Mouse (Mus musculus) G1E (cell line): Measurements from ENCODE around the gene Hoxc8. TPM values are rescaled to one million over a fixed set of nuclear protein-coding genes. Genes with fewer than 3 reads are reported as not detected.

Experiments used
- ATAC-seq: 2 replicates; pipeline ENCODE4 v1.8.0; 2016; ENCODE audit warnings: mild to moderate bottlenecking; ENCODE audit not compliant: insufficient number of reproducible peaks, poor library complexity, low FRiP score, severe bottlenecking; ENCODE audit errors: extremely low read depth
- DNase-seq: peaks from one replicate; pipeline ENCODE4 v3.0.0; 2012; ENCODE audit warnings: low spot score
- H3K27me3 ChIP-seq: 2 replicates; pipeline ENCODE4 v1.6.1; 2012; ENCODE audit warnings: mild to moderate bottlenecking, low read length, inconsistent platforms; ENCODE audit not compliant: insufficient read depth
- H3K36me3 ChIP-seq: replicated peaks from 2 replicates; pipeline ENCODE3; 2012; ENCODE audit warnings: mild to moderate bottlenecking, inconsistent platforms
- H3K4me1 ChIP-seq: 2 replicates; pipeline ENCODE4 v1.6.1; 2012; ENCODE audit warnings: low read depth, low read length, inconsistent platforms, mixed read lengths; ENCODE audit not compliant: insufficient read depth
- H3K4me3 ChIP-seq: 2 replicates; pipeline ENCODE4 v1.5.1; 2012; ENCODE audit warnings: low read depth, mild to moderate bottlenecking, inconsistent platforms, low read length, moderate library complexity, mixed read lengths
- H3K9me3 ChIP-seq: replicated peaks from 2 replicates; pipeline ENCODE4 v1.6.1; 2012; ENCODE audit warnings: inconsistent platforms
- CTCF ChIP-seq: IDR thresholded peaks from 2 replicates; pipeline ENCODE4 v1.5.1; 2012; ENCODE audit warnings: low read depth, low read length, inconsistent platforms, mixed read lengths
- GATA1 ChIP-seq: IDR thresholded peaks from 2 replicates; pipeline ENCODE4 v1.6.1; 2012; ENCODE audit warnings: borderline replicate concordance, low read length, inconsistent platforms, mixed read lengths
- GATA2 ChIP-seq: IDR thresholded peaks from 2 replicates; pipeline ENCODE4 v1.6.1; 2012; ENCODE audit warnings: low read depth, low read length, inconsistent platforms, borderline replicate concordance
- POLR2AphosphoS5 ChIP-seq: IDR thresholded peaks from 2 replicates; pipeline ENCODE4 v1.6.1; 2012; ENCODE audit warnings: low read depth, low read length, inconsistent platforms; ENCODE audit not compliant: insufficient replicate concordance
- TAL1 ChIP-seq: conservative IDR thresholded peaks from 2 replicates; pipeline ENCODE4 v1.6.1; 2012; ENCODE audit warnings: low read depth, low read length, inconsistent platforms, mixed read lengths
- polyA plus RNA-seq: library from polyadenylated mRNA; stranded (reverse); fragments of >175 nt; gene quantifications from 2 replicates; pipeline ENCODE4 v1.2.3, GENCODE M21; 2012
- total RNA-seq, 2 experiments: library from RNA; stranded (forward) in 1 of 2; stranded (reverse) in 1 of 2; fragments of 200-1000 nt in 1 of 2; fragments of >200 nt in 1 of 2; fragmentation: Nextera tagmentation in 1 of 2; gene quantifications; 2 replicates each; pipeline ENCODE4 v1.2.3; 2014 to 2017

Hoxc8 gene
- 21.1 and 26.6 TPM in 2 replicates for total RNA-seq (2014; fragmentation: Nextera tagmentation)
- 2.0 and 2.7 TPM in 2 replicates for total RNA-seq (2017)
- 10.1 and 12.2 TPM in 2 replicates for polyA plus RNA-seq

DNA sequence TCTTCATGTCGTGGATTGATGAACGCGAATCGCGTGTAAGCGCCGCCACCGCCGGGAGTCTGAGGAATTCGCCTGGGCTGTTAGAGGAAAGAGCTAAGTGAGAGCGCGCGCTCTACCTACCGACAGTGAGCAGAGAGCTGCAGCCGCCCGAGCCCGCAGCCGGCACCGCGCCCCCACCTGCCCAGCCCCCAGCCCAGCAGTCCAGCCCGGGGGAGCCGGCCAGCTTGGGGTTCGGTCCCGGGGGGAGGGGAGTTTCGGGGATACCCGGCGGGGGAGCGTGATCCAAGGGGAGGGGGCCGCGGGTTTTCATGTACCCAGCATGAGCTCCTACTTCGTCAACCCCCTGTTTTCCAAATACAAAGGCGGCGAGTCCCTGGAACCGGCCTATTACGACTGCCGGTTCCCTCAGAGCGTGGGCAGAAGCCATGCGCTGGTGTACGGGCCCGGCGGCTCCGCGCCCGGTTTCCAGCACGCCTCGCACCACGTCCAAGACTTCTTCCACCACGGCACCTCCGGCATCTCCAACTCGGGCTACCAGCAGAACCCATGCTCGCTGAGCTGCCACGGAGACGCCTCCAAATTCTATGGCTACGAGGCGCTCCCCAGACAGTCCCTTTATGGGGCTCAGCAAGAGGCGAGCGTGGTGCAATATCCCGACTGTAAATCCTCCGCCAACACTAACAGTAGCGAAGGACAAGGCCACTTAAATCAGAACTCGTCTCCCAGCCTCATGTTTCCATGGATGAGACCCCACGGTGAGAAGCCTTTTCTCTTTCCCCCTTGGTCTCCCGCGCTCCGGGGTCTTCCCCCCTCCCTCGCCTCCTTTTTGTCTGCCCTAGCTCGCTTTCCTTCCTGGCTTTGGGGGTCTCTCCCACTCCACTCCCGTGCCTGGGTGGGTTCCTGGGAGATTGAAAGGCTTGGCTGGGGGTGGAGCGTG is at the start of gene Hoxc8:
TSS of gene Hoxc8 (plus strand) at position 147 of the 937 bp plus-strand sequence.
- no peak for DNase-seq
- no peak for ATAC-seq
- Histone ChIP-seq H3K27me3 (peaks cover 20% of the 10 kb centered on the region), H3K36me3 (no peaks in the 10 kb centered on the region), H3K4me1 (peaks cover 81% of the 10 kb centered on the region), H3K4me3 (peak within 1 kb of the TSS; percentile 73), H3K9me3 (no peaks in the 10 kb centered on the region)
- TF ChIP-seq POLR2AphosphoS5, result no peak
- no peak for TF ChIP-seq GATA1
- TF ChIP-seq TAL1, result no peak
- TF ChIP-seq GATA2, result no peak
- no peak for TF ChIP-seq CTCF

DNA sequence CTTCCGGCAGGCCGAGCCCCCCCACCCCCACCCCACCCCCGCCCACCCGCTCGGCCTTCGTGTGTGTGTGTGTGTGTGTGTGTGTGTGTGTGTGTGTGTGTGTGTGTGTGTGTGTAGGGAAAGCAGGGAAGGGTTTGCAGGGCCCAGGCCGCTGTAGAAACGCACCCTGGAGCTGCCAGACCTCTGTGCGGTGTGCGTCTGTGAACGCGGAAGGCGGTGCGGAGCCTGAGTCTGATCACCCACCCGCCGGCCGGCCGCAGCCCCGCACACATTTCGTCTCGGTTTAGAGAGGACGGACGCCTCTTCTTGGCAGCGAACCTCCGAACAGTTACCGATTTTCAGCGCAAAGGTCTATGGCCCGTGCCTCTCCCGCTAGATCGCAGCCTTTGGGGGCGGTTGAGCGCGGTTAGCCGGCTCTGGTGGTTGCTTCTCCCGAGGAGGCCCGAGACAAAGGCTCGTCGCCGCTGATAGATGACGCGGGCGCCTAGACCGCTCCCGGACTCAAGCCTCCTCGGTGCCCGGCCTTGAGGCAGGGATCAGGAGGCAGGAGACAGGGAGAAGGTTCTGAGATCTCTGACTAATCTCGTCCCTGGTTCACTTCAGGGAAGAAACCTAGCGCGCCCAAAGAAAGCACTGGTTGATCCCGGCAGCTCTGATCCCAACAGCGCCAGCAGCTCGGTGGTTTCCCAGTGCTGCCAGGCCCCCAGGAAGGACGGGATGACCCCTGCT is 47.5 kb upstream of the Hoxc8 start:
- Histone ChIP-seq H3K4me1 (peaks cover 28% of the 10 kb centered on the region), H3K4me3 (peak overlapping the region; percentile 66), H3K27me3 (peaks cover 70% of the 10 kb centered on the region), H3K9me3 (no peaks in the 10 kb centered on the region; the same call in 1 of the 2 replicates), H3K36me3 (no peaks in the 10 kb centered on the region)
- ATAC-seq (no peak), DNase-seq (no peak)
- TF ChIP-seq GATA1, result no peak
- TF ChIP-seq CTCF, result no peak
- TF ChIP-seq GATA2, result no peak
- no peak for TF ChIP-seq POLR2AphosphoS5
- no peak for TF ChIP-seq TAL1

DNA sequence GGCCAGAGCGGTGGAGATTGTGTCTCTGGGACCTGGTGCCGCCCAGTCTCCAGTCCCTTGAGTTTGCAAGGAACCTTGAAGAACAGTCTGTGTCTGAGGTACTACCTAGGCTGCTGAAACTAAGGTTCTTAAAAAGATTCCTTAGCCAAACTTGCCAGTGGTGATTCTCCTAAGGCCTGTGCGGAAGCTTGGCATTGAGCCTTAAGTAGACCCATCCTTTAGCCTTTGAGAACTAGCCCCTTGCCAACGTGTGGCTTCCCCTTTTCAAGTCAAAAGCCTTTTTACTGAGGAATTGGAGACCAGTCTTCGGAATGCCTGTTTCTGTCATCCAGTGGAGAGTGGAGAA is 47.0 kb upstream of the Hoxc8 start:
- TF ChIP-seq GATA2 (no peak), TAL1 (no peak), POLR2AphosphoS5 (no peak)
- no peak for ATAC-seq
- no peak for DNase-seq
- no peaks in the 10 kb centered on the region; the same call in 1 of the 2 replicates for H3K9me3 ChIP-seq
- H3K36me3 ChIP-seq, result no peaks in the 10 kb centered on the region
- H3K4me3 ChIP-seq, result peak overlapping the region; percentile 66; the same call in 1 of the 2 replicates
- H3K4me1 ChIP-seq, result peaks cover 28% of the 10 kb centered on the region
- H3K27me3 ChIP-seq, result peaks cover 69% of the 10 kb centered on the region

DNA sequence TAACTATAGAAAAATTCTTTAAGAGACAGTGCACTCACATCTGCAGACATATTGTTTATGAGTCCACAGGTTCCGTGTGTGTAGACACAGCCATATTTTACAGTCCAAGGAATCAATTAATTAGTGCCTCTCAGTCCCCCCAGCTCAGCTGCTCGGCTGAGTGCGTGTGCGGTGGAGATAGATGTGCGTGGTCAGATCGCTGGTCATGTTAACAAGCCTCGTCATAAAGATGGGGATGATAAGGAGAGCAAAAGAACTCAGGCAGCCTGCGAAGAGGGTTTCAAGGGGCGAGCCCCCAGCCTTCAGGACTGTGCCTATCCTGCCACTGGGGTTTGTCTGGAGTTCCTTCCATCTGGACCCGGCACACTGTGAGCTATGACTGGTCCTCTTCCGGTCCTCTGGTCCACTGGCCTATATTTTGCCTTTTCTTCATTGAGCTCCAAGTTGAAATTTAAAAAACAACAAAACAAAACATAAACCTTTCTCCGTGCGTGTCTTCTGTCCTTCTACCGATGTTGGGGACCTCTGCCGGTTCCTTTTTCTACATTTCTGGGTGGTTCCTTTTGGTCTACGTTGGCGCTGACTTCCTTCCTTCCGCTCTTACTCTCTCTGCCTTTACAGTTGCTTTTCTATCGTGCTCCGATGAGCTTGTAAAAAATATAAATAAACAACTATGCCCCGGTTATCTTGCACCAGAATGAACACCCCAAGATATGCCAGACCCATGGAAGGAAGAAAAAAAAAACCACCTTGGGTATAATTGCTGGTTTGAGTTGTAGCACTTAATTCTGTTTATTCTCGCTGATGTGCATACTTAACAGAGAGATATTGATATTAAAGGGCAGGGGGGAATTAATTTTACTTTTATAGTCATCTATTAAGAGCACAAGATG is 45.0 kb upstream of the Hoxc8 start:
- H3K4me1 ChIP-seq, result peaks cover 28% of the 10 kb centered on the region
- H3K4me3 ChIP-seq, result peak overlapping the region; percentile 65; the same call in 1 of the 2 replicates
- no peak for TF ChIP-seq CTCF
- no peak for TF ChIP-seq POLR2AphosphoS5
- TF ChIP-seq TAL1, result 0 out of 2 replicates have a peak, but pooled peaks have one; percentile 12
- no peak for TF ChIP-seq GATA2
- H3K27me3 ChIP-seq, result peaks cover 68% of the 10 kb centered on the region
- H3K36me3 ChIP-seq, result no peaks in the 10 kb centered on the region
- no peak for DNase-seq
- ATAC-seq, result peak; percentile 73
- H3K9me3 ChIP-seq, result no peaks in the 10 kb centered on the region; the same call in 1 of the 2 replicates

DNA sequence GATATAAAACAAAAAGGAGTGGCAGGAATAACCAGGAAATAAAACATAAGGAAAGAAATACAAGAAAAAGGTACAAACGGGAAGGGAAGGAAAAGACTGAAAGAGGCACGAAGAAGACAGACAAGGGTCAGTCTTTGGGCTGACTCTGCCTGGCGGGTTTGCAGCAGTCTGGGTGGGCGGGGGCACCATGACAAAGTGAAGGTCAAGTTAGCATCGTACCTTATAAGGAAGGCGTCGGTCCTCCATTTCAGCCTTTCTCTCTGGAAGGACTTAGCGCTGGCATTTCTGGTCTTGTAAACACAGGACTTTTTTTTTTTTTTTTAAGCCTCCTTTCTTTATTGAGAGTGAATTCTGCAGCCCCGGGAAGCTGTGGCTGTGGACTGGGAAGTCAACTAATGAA is 43.1 kb upstream of the Hoxc8 start:
- Histone ChIP-seq H3K36me3 (no peaks in the 10 kb centered on the region), H3K4me1 (peaks cover 28% of the 10 kb centered on the region), H3K4me3 (no peak overlapping the region), H3K27me3 (peaks cover 71% of the 10 kb centered on the region), H3K9me3 (no peaks in the 10 kb centered on the region; the same call in 1 of the 2 replicates)
- DNase-seq (no peak), ATAC-seq (no peak)
- TF ChIP-seq CTCF (no peak), GATA2 (no peak), GATA1 (no peak), POLR2AphosphoS5 (no peak), TAL1 (no peak)
